Mouse (Mus musculus) embryonic facial prominence, embryonic 12.5 days (tissue): Measurements from ENCODE around the gene Plekhg5. TPM values are rescaled to one million over a fixed set of nuclear protein-coding genes. Genes with fewer than 3 reads are reported as not detected.

Source experiments
- ATAC-seq: fragments of 200-750 bp; cut with Nextera tagmentation; 2 replicates; pipeline ENCODE4 v1.8.0; 2017; ENCODE audit not compliant: insufficient number of reproducible peaks, insufficient read depth, low FRiP score, low TSS enrichment
- H3K27ac ChIP-seq: fragments of 300-500 bp; sonication (generic); 2 replicates; pipeline ENCODE4 v1.5.1; 2016; ENCODE audit warnings: mild to moderate bottlenecking
- H3K27me3 ChIP-seq: fragments of 300-500 bp; sonication (generic); 2 replicates; pipeline ENCODE4 v1.6.1; 2016; ENCODE audit warnings: mild to moderate bottlenecking, moderate library complexity
- H3K36me3 ChIP-seq: fragments of 300-500 bp; sonication (generic); 2 replicates; pipeline ENCODE4 v1.6.1; 2016; ENCODE audit warnings: mild to moderate bottlenecking
- H3K4me1 ChIP-seq: fragments of 300-500 bp; sonication (generic); 2 replicates; pipeline ENCODE4 v1.6.1; 2016
- H3K4me2 ChIP-seq: fragments of 300-500 bp; sonication (generic); replicated peaks from 2 replicates; pipeline ENCODE4 v1.6.1; 2016; ENCODE audit warnings: mild to moderate bottlenecking, moderate library complexity
- H3K4me3 ChIP-seq: fragments of 300-500 bp; sonication (generic); 2 replicates; pipeline ENCODE4 v1.5.1; 2016; ENCODE audit warnings: mild to moderate bottlenecking
- H3K9ac ChIP-seq: fragments of 300-500 bp; sonication (generic); 2 replicates; pipeline ENCODE4 v1.6.1; 2016; ENCODE audit warnings: mild to moderate bottlenecking, moderate library complexity
- H3K9me3 ChIP-seq: fragments of 300-500 bp; sonication (generic); 2 replicates; pipeline ENCODE4 v1.6.1; 2016; ENCODE audit warnings: mild to moderate bottlenecking, moderate library complexity
- WGBS: fragments of 180-500 bp; shearing (Covaris S2); methylation state at CpG from one replicate; pipeline ENCODE4 v1.1.7; 2016; 5-methylcytosine and 5-hydroxymethylcytosine counted together
- polyA plus RNA-seq: library from polyadenylated mRNA; unstranded; fragments of >200 nt; fragmentation: Nextera tagmentation; extraction: Ambion mirVana; gene quantifications from 2 replicates; pipeline ENCODE4 v1.2.1, GENCODE M21; 2016

Plekhg5 gene
- polyA plus RNA-seq, 1 experiment from 2014 or later = 17.8 TPM

GRCm38 (mm10) chr4:152101921-152102320, 29.6 kb downstream of the Plekhg5 start:
- no peak for ATAC-seq
- H3K27ac ChIP-seq = no peak overlapping the region
- peaks cover 44% of the 10 kb centered on the region for H3K36me3 ChIP-seq
- peaks cover 21% of the 10 kb centered on the region for H3K4me1 ChIP-seq
- WGBS = 94% methylated on average over 16 of the region's 16 CpGs
- H3K9ac ChIP-seq = no peak overlapping the region
- H3K4me3 ChIP-seq = no peak overlapping the region
- no peaks in the 10 kb centered on the region for H3K9me3 ChIP-seq
- no peak overlapping the region for H3K4me2 ChIP-seq
- no peaks in the 10 kb centered on the region for H3K27me3 ChIP-seq

DNA sequence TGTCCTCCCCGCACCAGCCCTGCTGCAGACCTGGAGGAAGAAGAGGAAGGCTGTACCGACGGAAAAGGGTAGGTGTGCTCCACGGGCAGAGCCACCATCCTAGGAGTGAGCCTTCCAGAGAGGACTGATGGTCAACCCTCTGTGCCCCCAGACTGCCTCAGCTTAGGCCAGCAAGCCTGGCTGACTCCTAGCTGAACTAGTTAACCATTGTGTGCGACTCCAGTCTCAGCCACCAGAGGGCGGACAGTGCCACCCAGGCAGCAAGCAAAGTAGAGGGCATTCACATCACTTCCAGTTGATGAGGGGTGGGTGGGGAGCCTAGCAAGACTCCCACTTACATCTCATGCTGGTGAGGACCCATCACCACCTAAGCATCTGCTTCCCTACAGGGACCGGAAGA, 30.7 kb downstream of the Plekhg5 start:
- no peak for ATAC-seq
- Histone ChIP-seq H3K9ac (no peak overlapping the region), H3K4me2 (no peak overlapping the region), H3K4me3 (no peak overlapping the region), H3K9me3 (no peaks in the 10 kb centered on the region), H3K36me3 (peaks cover 45% of the 10 kb centered on the region), H3K27me3 (0 out of 2 replicates have a peak, but pooled peaks cover 4% of the 10 kb centered on the region), H3K27ac (no peak overlapping the region), H3K4me1 (peaks cover 22% of the 10 kb centered on the region)
- WGBS = 36% methylated on average over 7 of the region's 7 CpGs

DNA sequence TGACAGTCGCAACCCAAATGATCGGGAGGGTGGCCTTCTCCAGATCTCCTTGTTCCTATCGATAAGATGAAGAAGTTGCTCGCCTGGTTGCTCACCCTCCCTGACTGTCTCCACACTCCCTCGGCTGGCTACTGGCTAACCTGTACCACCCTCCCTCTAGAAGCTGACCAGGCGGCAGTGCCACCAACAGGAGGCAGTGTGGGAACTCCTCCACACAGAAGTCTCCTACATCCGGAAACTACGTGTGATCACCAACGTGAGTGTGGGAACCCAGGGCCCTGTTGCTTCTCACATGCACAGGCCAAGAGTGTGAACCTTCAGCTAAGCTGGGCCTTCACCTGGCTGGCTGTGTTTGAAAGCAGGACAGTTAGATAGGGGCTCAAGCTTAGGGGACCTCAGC, 34.4 kb downstream of the Plekhg5 start:
- WGBS = 58% methylated on average over 9 of the region's 9 CpGs
- 0 out of 2 replicates have a peak, but pooled peaks cover 4% of the 10 kb centered on the region for H3K27me3 ChIP-seq
- no peak overlapping the region for H3K9ac ChIP-seq
- no peak overlapping the region for H3K4me3 ChIP-seq
- H3K9me3 ChIP-seq = no peaks in the 10 kb centered on the region
- H3K4me2 ChIP-seq = no peak overlapping the region
- no peak for ATAC-seq
- peaks cover 18% of the 10 kb centered on the region; the same call in 1 of the 2 replicates for H3K4me1 ChIP-seq
- peaks cover 62% of the 10 kb centered on the region for H3K36me3 ChIP-seq
- no peak overlapping the region for H3K27ac ChIP-seq

DNA sequence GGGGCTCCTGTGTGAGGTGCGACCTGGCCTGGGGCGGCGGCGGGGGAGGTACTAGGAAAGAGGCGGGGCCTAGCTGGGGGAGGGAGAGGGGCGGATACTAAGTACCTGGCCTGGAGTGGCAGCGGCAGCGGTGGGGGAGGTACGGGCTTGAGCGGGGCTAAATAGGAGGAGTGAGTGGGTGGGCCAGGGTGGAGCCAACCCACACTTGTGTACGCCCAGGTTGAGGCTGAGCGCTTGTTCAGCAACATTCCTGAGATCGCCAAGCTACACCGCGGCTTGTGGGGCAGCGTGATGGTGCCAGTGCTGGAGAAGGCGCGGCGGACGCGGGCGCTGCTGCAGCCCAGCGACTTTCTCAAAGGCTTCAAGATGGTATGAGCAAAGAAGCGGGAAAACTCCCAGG, 35.2 kb downstream of the Plekhg5 start:
- Histone ChIP-seq H3K9me3 (no peaks in the 10 kb centered on the region), H3K4me3 (peak overlapping the region; percentile 31), H3K27me3 (0 out of 2 replicates have a peak, but pooled peaks cover 4% of the 10 kb centered on the region), H3K4me1 (peaks cover 18% of the 10 kb centered on the region; the same call in 1 of the 2 replicates), H3K27ac (peak overlapping the region; percentile 67), H3K36me3 (peaks cover 61% of the 10 kb centered on the region), H3K4me2 (peak overlapping the region; percentile 66), H3K9ac (0 out of 2 replicates have a peak overlapping the region, but pooled peaks have one; percentile 17)
- 4% methylated on average over 24 of the region's 24 CpGs for WGBS
- peak; percentile 78 for ATAC-seq

- WGBS = 8% methylated on average over 30 of the region's 30 CpGs
- peak overlapping the region; percentile 66 for H3K4me2 ChIP-seq
- peak overlapping the region; percentile 31 for H3K4me3 ChIP-seq
- 0 out of 2 replicates have a peak overlapping the region, but pooled peaks have one; percentile 17 for H3K9ac ChIP-seq
- H3K36me3 ChIP-seq = peaks cover 60% of the 10 kb centered on the region
- H3K27ac ChIP-seq = peak overlapping the region; percentile 67
- peak; percentile 88 for ATAC-seq
- no peaks in the 10 kb centered on the region for H3K9me3 ChIP-seq
- 0 out of 2 replicates have a peak, but pooled peaks cover 4% of the 10 kb centered on the region for H3K27me3 ChIP-seq
- peaks cover 18% of the 10 kb centered on the region; the same call in 1 of the 2 replicates for H3K4me1 ChIP-seq
Measured at GRCm38 (mm10) chr4:152107971-152108509, 35.7 kb downstream of the Plekhg5 start.

- Histone ChIP-seq H3K9me3 (no peaks in the 10 kb centered on the region), H3K4me3 (no peak overlapping the region), H3K27me3 (0 out of 2 replicates have a peak, but pooled peaks cover 4% of the 10 kb centered on the region), H3K9ac (no peak overlapping the region), H3K4me2 (peak overlapping the region; percentile 66; the same call in 1 of the 2 replicates), H3K36me3 (peaks cover 58% of the 10 kb centered on the region), H3K4me1 (peaks cover 18% of the 10 kb centered on the region; the same call in 1 of the 2 replicates), H3K27ac (no peak overlapping the region)
- 88% methylated on average over 5 of the region's 5 CpGs for WGBS
- no peak for ATAC-seq
Measured at GRCm38 (mm10) chr4:152108673-152109072, 36.4 kb downstream of the Plekhg5 start.

GRCm38 (mm10) chr4:152109509-152109908, 37.2 kb downstream of the Plekhg5 start:
- Histone ChIP-seq H3K4me2 (no peak overlapping the region), H3K4me1 (peaks cover 18% of the 10 kb centered on the region; the same call in 1 of the 2 replicates), H3K27me3 (peaks cover 11% of the 10 kb centered on the region), H3K9ac (no peak overlapping the region), H3K9me3 (no peaks in the 10 kb centered on the region), H3K4me3 (no peak overlapping the region), H3K27ac (no peak overlapping the region), H3K36me3 (peaks cover 58% of the 10 kb centered on the region)
- ATAC-seq = no peak
- 87% methylated on average over 3 of the region's 3 CpGs for WGBS

DNA sequence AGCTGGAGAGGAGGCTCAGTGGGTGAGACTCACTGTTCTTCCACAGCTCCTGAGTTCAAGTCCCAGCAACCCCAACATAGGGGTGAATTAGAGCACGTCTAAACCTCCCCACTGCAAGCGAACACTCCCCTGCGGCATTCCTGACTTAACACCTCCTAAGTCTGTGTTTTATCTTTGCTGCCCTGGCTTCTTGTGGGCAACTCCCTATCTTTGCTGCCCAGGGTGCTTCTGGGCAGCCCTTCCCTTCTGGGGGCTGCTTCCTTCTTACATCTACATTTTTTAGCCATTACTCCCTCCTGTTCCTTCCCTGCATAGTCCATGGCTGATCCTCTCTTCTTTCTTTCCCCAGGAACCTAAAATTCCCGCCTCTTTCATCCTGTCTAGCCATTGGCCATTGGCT, 38.4 kb downstream of the Plekhg5 start:
- Histone ChIP-seq H3K36me3 (peaks cover 60% of the 10 kb centered on the region), H3K4me1 (peaks cover 23% of the 10 kb centered on the region), H3K4me3 (no peak overlapping the region), H3K27ac (no peak overlapping the region), H3K27me3 (peaks cover 23% of the 10 kb centered on the region), H3K9me3 (no peaks in the 10 kb centered on the region), H3K9ac (no peak overlapping the region), H3K4me2 (no peak overlapping the region)
- ATAC-seq = no peak
- 78% methylated on average over 4 of the region's 4 CpGs for WGBS

- Histone ChIP-seq H3K27ac (no peak overlapping the region), H3K4me1 (peaks cover 26% of the 10 kb centered on the region), H3K9ac (no peak overlapping the region), H3K9me3 (no peaks in the 10 kb centered on the region), H3K4me2 (no peak overlapping the region), H3K36me3 (peaks cover 48% of the 10 kb centered on the region), H3K4me3 (no peak overlapping the region), H3K27me3 (peaks cover 39% of the 10 kb centered on the region)
- 84% methylated on average over 9 of the region's 9 CpGs for WGBS
- no peak for ATAC-seq
Measured at GRCm38 (mm10) chr4:152112329-152112728, 40.0 kb downstream of the Plekhg5 start.

- peaks cover 14% of the 10 kb centered on the region for H3K4me1 ChIP-seq
- no peak overlapping the region for H3K4me2 ChIP-seq
- WGBS = 59% methylated on average over 16 of the region's 16 CpGs
- H3K4me3 ChIP-seq = no peak overlapping the region
- ATAC-seq = no peak
- no peaks in the 10 kb centered on the region for H3K9me3 ChIP-seq
- no peak overlapping the region for H3K9ac ChIP-seq
- peaks cover 42% of the 10 kb centered on the region for H3K36me3 ChIP-seq
- H3K27ac ChIP-seq = no peak overlapping the region
- H3K27me3 ChIP-seq = peaks cover 53% of the 10 kb centered on the region
Measured at GRCm38 (mm10) chr4:152114080-152114479, 41.8 kb downstream of the Plekhg5 start.

- H3K27ac ChIP-seq = no peak within 1 kb of the TSS
- peak; percentile 49; the same call in 1 of the 2 replicates for ATAC-seq
- peak within 1 kb of the TSS; percentile 9 for H3K4me3 ChIP-seq
- peaks cover 32% of the 10 kb centered on the region for H3K4me1 ChIP-seq
- H3K9me3 ChIP-seq = no peaks in the 10 kb centered on the region
- H3K9ac ChIP-seq = no peak within 1 kb of the TSS; the same call in 1 of the 2 replicates
- 2% methylated on average over 30 of the region's 30 CpGs for WGBS
- H3K27me3 ChIP-seq = peaks cover 73% of the 10 kb centered on the region
- peaks cover 31% of the 10 kb centered on the region for H3K36me3 ChIP-seq
- peak within 1 kb of the TSS; percentile 41 for H3K4me2 ChIP-seq
Measured at GRCm38 (mm10) chr4:152115921-152116612, 43.8 kb downstream of the Plekhg5 start, which contains the start of gene Tnfrsf25. Tnfrsf25 (plus strand) TSS chr4:152115934.

DNA sequence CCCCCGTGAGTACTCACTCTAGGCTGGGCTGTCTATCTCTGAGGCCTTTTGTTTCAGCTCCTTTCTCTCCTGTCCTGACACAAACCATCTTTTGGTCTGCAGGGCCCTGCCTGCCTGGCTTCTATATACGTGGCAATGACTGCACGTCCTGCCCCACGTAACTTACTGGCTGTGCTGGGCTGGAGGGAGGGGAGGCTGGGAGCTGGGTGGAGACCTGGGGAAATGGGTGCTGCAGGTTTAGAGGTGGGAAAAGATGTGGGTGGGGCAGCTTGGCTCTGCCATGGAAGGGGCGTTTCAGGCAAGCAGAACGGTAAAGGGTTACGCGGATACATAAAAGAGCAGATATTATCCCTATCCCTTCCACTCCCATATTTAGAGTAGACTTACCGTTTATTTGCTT, 45.2 kb downstream of the Plekhg5 start:
- H3K27me3 ChIP-seq = peaks cover 88% of the 10 kb centered on the region
- peaks cover 34% of the 10 kb centered on the region for H3K4me1 ChIP-seq
- no peaks in the 10 kb centered on the region for H3K9me3 ChIP-seq
- no peak overlapping the region for H3K4me2 ChIP-seq
- H3K27ac ChIP-seq = no peak overlapping the region
- no peak overlapping the region for H3K9ac ChIP-seq
- no peak overlapping the region for H3K4me3 ChIP-seq
- 73% methylated on average over 9 of the region's 9 CpGs for WGBS
- no peak for ATAC-seq
- peaks cover 25% of the 10 kb centered on the region for H3K36me3 ChIP-seq
